Mouse (Mus musculus): Measurements from ENCODE around the gene A2ml1. TPM values are rescaled to one million over a fixed set of nuclear protein-coding genes. Genes with fewer than 3 reads are reported as not detected.
"Not testable (repeated sequence)": the region's sequence is repeated elsewhere in the genome, so short reads cannot be mapped to it uniquely, and the experiment has no call there.

A2ml1 gene
- 0.24 and 0.71 TPM in 2 replicates for polyA plus RNA-seq (2012; rRNA removed)

GRCm38 (mm10) chr6:128581508-128581907 lies at the start of gene A2ml1:
Gene A2ml1 (minus strand): TSS chr6:128581608.
- WGBS = 65% methylated on average over 11 of the region's 11 CpGs
- no peak for DNase-seq (ENCODE audit: low read depth, low spot score)

- not testable (repeated sequence) for DNase-seq (ENCODE audit: low read depth, low spot score)
- 37% methylated on average over 12 of the region's 13 CpGs for WGBS
These were observed 48.6 kb upstream of the A2ml1 start for GRCm38 (mm10) chr6:128629771-128630739.

GRCm38 (mm10) chr6:128625246-128625645 lies 43.8 kb upstream of the A2ml1 start:
- DNase-seq (ENCODE audit: low read depth, low spot score) = not testable (repeated sequence)
- 97% methylated on average over 6 of the region's 6 CpGs for WGBS

GRCm38 (mm10) chr6:128624425-128624824 lies 43.0 kb upstream of the A2ml1 start:
- 76% methylated on average over 4 of the region's 4 CpGs for WGBS
- no peak for DNase-seq (ENCODE audit: low read depth, low spot score)

GRCm38 (mm10) chr6:128623433-128623832 lies 42.0 kb upstream of the A2ml1 start, which contains the start of gene Klrb1a:
Gene Klrb1a (minus strand): TSS chr6:128623533.
- WGBS = 92% methylated on average over 5 of the region's 5 CpGs

GRCm38 (mm10) chr6:128622733-128623132 lies 41.3 kb upstream of the A2ml1 start:
- no peak for DNase-seq (ENCODE audit: low read depth, low spot score)
- 72% methylated on average over 2 of the region's 2 CpGs for WGBS

More at GRCm38 (mm10) chr6:128623433-128623832, 42.0 kb upstream of the A2ml1 start, which contains the start of gene Klrb1a:
- DNase-seq (ENCODE audit: low read depth, low spot score) = not testable (repeated sequence)

- 46% methylated on average over 9 of the region's 9 CpGs for WGBS
These were observed 24.9 kb upstream of the A2ml1 start for GRCm38 (mm10) chr6:128606350-128606749.

GRCm38 (mm10) chr6:128604512-128604911 lies 23.1 kb upstream of the A2ml1 start:
- no peak for DNase-seq (ENCODE audit: low read depth, low spot score)

More at GRCm38 (mm10) chr6:128606350-128606749, 24.9 kb upstream of the A2ml1 start:
- DNase-seq (ENCODE audit: low read depth, low spot score) = no peak

GRCm38 (mm10) chr6:128602463-128603201 lies 21.2 kb upstream of the A2ml1 start:
- DNase-seq (ENCODE audit: low read depth, low spot score) = no peak
- WGBS = 81% methylated on average over 10 of the region's 10 CpGs

More at GRCm38 (mm10) chr6:128604512-128604911, 23.1 kb upstream of the A2ml1 start:
- 12% methylated on average over 5 of the region's 5 CpGs for WGBS

GRCm38 (mm10) chr6:128602026-128602425 lies 20.6 kb upstream of the A2ml1 start:
- no peak for DNase-seq (ENCODE audit: low read depth, low spot score)
- WGBS = 16% methylated on average over 3 of the region's 3 CpGs

GRCm38 (mm10) chr6:128599555-128599954 lies 18.1 kb upstream of the A2ml1 start:
- 46% methylated on average over 4 of the region's 4 CpGs for WGBS

GRCm38 (mm10) chr6:128598256-128599047 lies 17.0 kb upstream of the A2ml1 start:
- no peak for DNase-seq (ENCODE audit: low read depth, low spot score)
- whole genome bisulfite sequencing = 20% methylated on average over 2 of the region's 2 CpGs

More at GRCm38 (mm10) chr6:128599555-128599954, 18.1 kb upstream of the A2ml1 start:
- no peak for DNase-seq (ENCODE audit: low read depth, low spot score)

- 10% methylated on average over 9 of the region's 9 CpGs for WGBS
- DNase-seq (ENCODE audit: low read depth, low spot score) = no peak
These were observed 15.7 kb upstream of the A2ml1 start for GRCm38 (mm10) chr6:128597121-128597522.

- WGBS = 63% methylated on average over 9 of the region's 9 CpGs
- DNase-seq (ENCODE audit: low read depth, low spot score) = no peak
These were observed 13.2 kb upstream of the A2ml1 start for GRCm38 (mm10) chr6:128594651-128595050.

GRCm38 (mm10) chr6:128589426-128589825 lies 8.0 kb upstream of the A2ml1 start:
- DNase-seq (ENCODE audit: low read depth, low spot score) = no peak
- WGBS = 42% methylated on average over 4 of the region's 4 CpGs

- 79% methylated on average over 6 of the region's 6 CpGs for WGBS
- DNase-seq (ENCODE audit: low read depth, low spot score) = no peak
These were observed 6.2 kb upstream of the A2ml1 start for GRCm38 (mm10) chr6:128587619-128588018.

GRCm38 (mm10) chr6:128585642-128586245 lies 4.3 kb upstream of the A2ml1 start:
- WGBS = 81% methylated on average over 11 of the region's 11 CpGs
- DNase-seq (ENCODE audit: low read depth, low spot score) = no peak

GRCm38 (mm10) chr6:128584070-128584660 lies 2.8 kb upstream of the A2ml1 start:
- WGBS = 35% methylated on average over 10 of the region's 10 CpGs
- no peak for DNase-seq (ENCODE audit: low read depth, low spot score)
